Mouse (Mus musculus): ENCODE results near the gene Mbnl2. TPM values are rescaled to one million over a fixed set of nuclear protein-coding genes. Genes with fewer than 3 reads are reported as not detected.

Gene Mbnl2
- 10 to 100 TPM; 79.0 to 80.7 TPM for total RNA-seq (2023)

GRCm38 (mm10) chr14:120275246-120276238 lies at the start of gene Mbnl2:
Gene Mbnl2, plus strand, starts transcription at chr14:120275669.

GRCm38 (mm10) chr14:120477982-120478568 lies 202.6 kb downstream of the Mbnl2 start, which contains the start of gene Rap2a:
Gene Rap2a, plus strand, starts transcription at chr14:120478444.

Other genes with a start within 250 kb of the Mbnl2 start
- gene Oxgr1, start 233.2 kb upstream of the Mbnl2 start, total RNA-seq (2023): not detected
- 1 to 10 TPM; 5.7 to 6.3 TPM for gene Rap2a, start 202.8 kb downstream of the Mbnl2 start, total RNA-seq (2023)

Measured in T-cell, adult 66 days (primary cell).